Comparison of ENCODE assay signal across 7 mouse cellular contexts in the genomic region with DNA sequence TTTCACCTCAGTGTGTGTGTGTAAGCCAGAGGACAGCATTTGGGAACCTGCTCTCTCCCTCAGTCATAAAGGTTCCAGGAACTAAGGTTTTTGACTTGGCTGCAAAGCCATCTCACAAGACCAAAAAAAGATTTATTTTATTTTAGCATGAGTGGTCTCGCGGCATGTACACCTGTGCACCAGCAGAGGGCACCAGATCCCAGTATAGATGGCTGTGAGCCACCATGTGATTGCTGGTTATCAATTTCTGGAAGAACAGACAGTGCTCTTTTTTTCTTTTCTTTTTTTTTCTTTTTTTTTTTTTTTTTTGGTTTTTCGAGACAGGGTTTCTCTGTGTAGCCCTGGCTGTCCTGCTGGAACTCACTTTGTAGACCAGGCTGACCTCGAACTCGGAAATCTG. TPM values are rescaled to one million over a fixed set of nuclear protein-coding genes. Genes with fewer than 3 reads are reported as not detected.
DNase-seq lines count a peak whose midpoint lies in the region; ATAC-seq lines count a peak whose summit lies in the region.

No protein-coding gene starts in this region.

- ATAC-seq in megakaryocyte-erythroid progenitor cell, adult 5-6 weeks (replicated peaks; ENCODE audit: low FRiP score, low TSS enrichment, poor library complexity, severe bottlenecking): peak; percentile 59

- peak; percentile 88 for DNase-seq in ZHBTc4 (ENCODE audit: low read depth, low spot score)
- DNase-seq in cerebellum, adult 9-11 months: peak; percentile 13
- DNase-seq in frontal cortex, postnatal 25 days (ENCODE audit: low spot score in 2 of 2): peak; percentile 29 to 62
- DNase-seq in hindlimb bud, embryonic 11.5 days (ENCODE audit: extremely low spot score, low read depth, low spot score): peak; percentile 39
- DNase-seq in left cerebral cortex, adult 18-20 months (ENCODE audit: low spot score in 2 of 2): peak; percentile 49 to 66
- peak; percentile 47 for DNase-seq in skeletal muscle tissue, adult 2 months (ENCODE audit: low read depth, low spot score)

RNA-seq across cellular contexts. Expression of a gene that starts 32.7 kb away (rescaled TPM):
- 10 to 100 TPM; 74.1 to 75.1 TPM for total RNA-seq in left cerebral cortex, adult 18-20 months (2021)
- 94.9 and 97.5 TPM in 2 replicates for total RNA-seq in megakaryocyte-erythroid progenitor cell, adult 5-6 weeks (2014; fragmentation: Nextera tagmentation)
- 181 and 220 TPM in 2 replicates for total RNA-seq in megakaryocyte-erythroid progenitor cell, adult 5-6 weeks (2017)

RNA-seq across cellular contexts. Expression of a gene that starts 35.8 kb away (rescaled TPM):
- total RNA-seq in left cerebral cortex, adult 18-20 months (2021): 10 to 100 TPM; 46.2 to 51.5 TPM
- 30.8 and 37.3 TPM in 2 replicates for total RNA-seq in megakaryocyte-erythroid progenitor cell, adult 5-6 weeks (2014; fragmentation: Nextera tagmentation)
- total RNA-seq in megakaryocyte-erythroid progenitor cell, adult 5-6 weeks (2017): 21.4 and 22.3 TPM in 2 replicates

RNA-seq across cellular contexts. Expression of a gene that starts 41.5 kb away (rescaled TPM):
- total RNA-seq in left cerebral cortex, adult 18-20 months (2021): 10 to 100 TPM; 48.5 to 51.7 TPM
- total RNA-seq in megakaryocyte-erythroid progenitor cell, adult 5-6 weeks (2014; fragmentation: Nextera tagmentation): 35.0 and 44.4 TPM in 2 replicates
- 28.6 and 33.9 TPM in 2 replicates for total RNA-seq in megakaryocyte-erythroid progenitor cell, adult 5-6 weeks (2017)

Comparison
In these comparisons a context has a peak if more than half of its experiments do, and no peak if none do; other contexts are left out.
1. Peak in every context shown above with its lines: DNase-seq and ATAC-seq.
2. DNase-seq: peak in every context shown above with its lines; median percentile 88 in ZHBTc4; 58 in left cerebral cortex, adult 18-20 months; 47 in skeletal muscle tissue, adult 2 months; 46 in frontal cortex, postnatal 25 days; 39 in hindlimb bud, embryonic 11.5 days; 13 in cerebellum, adult 9-11 months.